Mouse (Mus musculus) cortical plate, adult 2 months (tissue): Measurements from ENCODE around the gene Smg6.

Source experiments
- CTCF ChIP-seq: fragments of 200-500 bp; IDR thresholded peaks from 2 replicates; pipeline ENCODE4 v1.5.1; 2011; ENCODE audit warnings: mild to moderate bottlenecking, control low read depth, low read length; ENCODE audit not compliant: insufficient read depth; ENCODE audit errors: extremely low read depth
- POLR2A ChIP-seq: fragments of 200-500 bp; IDR thresholded peaks from 2 replicates; pipeline ENCODE4 v1.6.1; 2011; ENCODE audit warnings: mild to moderate bottlenecking, low read length, control low read depth; ENCODE audit not compliant: insufficient read depth; ENCODE audit errors: extremely low read depth

GRCm38 (mm10) chr11:75213372-75214080 is 287.9 kb downstream of the Smg6 start:
- TF ChIP-seq CTCF (no peak), POLR2A (no peak)
